Mouse (Mus musculus) kidney, postnatal 4 days (tissue): ENCODE measurements around the gene Copg2.

ENCODE experiments used
- DNase-seq, 2 experiments: peaks; one replicate each; pipeline ENCODE4 v3.0.0; 2021; ENCODE audit warnings: mixed read lengths in 2 of 2

The Copg2 gene

DNA sequence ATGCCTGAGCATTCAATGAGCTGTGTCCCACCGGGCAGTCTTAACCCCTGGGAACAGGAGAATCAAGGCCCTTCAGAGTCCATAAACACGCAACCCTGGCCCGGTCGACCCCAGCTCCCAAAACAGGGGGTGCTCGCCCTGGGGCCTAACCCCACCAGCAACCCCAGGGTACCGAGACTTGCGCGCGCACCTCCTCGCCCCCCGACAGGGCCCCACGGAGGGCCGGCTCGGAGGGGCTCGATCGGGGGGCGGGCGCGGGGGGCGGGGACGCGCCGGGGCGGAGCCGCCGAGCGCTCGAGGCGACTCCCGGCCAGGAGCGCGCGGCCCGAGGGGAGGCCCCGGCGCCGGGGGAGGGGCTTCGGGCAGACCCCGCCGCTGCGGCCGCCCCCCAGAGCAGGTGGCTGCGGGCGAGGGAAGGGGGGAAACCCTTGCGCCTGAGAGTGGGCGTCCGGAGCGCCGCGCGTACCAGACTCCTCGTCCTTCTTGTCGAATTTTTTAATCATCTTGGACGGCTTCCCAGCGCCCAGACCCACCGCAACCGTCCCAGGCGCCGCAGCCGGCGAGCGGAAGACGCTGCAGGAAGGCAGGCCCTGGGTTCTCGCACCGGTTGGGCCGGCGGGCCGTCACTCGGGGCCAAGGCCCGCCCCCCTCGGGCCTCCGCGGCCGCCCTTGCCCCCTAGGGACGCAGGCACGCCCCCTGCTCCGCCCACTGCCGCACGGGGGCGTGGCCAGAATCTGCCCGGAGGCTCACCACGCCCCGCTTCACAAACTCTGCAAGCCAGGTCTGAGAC is at the start of gene Copg2:
TSS of gene Copg2 (minus strand) at position 600 of the 791 bp plus-strand sequence.
- DNase-seq, result peak; percentile 96 to 97

DNA sequence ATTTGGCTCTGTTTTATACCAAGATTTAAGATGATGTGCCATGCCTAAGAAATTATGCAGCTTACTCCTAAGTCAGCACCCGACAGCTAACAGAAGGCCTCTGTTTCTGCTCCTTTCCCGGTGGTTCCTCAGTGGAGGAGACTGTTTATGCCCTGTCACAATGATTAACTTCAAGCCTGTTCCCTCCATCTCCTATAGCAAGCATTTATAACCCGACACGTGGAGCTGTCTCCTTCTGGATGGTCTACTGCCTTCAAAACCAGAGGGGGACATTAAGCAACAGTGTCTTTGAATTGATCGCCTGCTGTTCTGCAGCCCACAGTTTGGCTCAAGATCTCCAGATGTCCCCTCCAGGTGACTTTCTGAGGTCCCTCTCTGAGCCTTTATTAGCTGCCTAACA is 42.7 kb upstream of the Copg2 start:
- no peak for DNase-seq

GRCm38 (mm10) chr6:30922821-30923220 is 26.2 kb upstream of the Copg2 start:
- no peak for DNase-seq

DNA sequence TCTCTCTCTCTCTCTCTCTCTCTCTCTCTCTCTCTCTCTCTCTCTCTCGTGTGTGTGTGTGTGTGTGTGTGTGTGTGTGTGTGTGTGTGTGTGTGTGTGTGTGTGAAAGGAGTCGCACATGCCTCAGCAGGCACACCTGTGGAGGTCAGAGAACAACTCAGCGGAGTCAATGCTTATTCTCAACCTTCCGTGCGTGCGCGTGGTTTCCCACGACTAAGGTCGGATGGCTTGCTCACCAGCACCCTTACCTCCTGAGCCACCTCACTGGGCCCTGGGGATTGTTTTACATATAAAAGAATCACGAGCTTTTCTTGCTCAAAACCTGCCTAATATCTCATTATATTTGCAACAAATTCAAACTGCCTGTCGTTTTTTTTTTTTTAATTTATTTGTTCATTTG is 25.2 kb upstream of the Copg2 start:
- no peak for DNase-seq

GRCm38 (mm10) chr6:30920834-30921675 is 24.5 kb upstream of the Copg2 start:
- peak; percentile 18 to 45 for DNase-seq

GRCm38 (mm10) chr6:30915473-30915872 is 18.9 kb upstream of the Copg2 start, which contains the start of gene Tsga13:
Gene Tsga13 (minus strand): TSS chr6:30915573.
- DNase-seq, result no peak

- no peak for DNase-seq
Observed at GRCm38 (mm10) chr6:30907970-30908369, 11.4 kb upstream of the Copg2 start.

DNA sequence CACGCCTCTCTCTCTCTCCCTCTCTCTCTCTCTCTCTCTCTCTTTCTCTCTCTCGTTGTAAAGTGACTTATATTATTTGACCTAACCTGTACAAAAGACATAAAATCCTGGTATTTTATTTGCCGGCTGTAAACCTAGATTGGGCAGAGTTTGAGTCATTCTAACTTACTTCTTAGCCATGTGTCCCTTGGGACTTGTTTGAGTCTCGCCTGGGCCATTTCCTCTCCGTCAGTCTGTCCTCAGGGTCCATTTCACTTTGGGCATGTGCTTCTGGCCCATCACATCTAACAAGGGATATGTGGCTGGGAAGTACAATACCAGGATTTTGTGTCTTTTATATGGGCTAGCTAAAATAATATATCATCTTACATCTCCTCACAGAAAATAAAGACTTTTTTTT is 8.3 kb upstream of the Copg2 start:
- no peak for DNase-seq

- no peak for DNase-seq
Observed at GRCm38 (mm10) chr6:30904033-30904432, 7.4 kb upstream of the Copg2 start.

GRCm38 (mm10) chr6:30897520-30897919 is 926 bp upstream of the Copg2 start:
- DNase-seq, result no peak

DNA sequence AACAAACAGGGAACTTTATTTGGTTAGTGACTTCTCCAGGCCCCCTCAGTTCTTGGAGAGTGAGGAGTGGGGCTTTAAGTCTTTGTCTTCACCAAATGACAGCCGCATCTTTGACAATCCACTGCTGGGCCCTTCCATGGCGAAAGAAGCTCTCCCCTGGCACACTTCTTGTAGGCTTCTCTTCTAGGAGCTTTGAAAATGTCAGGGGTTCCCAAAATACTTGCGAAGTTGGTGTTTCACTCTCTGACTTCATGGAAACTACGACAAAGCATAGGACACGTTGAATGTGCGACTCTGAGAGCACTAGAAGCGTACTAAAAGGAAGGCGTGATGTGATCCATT is 363 bp upstream of the Copg2 start:
- no peak for DNase-seq

DNA sequence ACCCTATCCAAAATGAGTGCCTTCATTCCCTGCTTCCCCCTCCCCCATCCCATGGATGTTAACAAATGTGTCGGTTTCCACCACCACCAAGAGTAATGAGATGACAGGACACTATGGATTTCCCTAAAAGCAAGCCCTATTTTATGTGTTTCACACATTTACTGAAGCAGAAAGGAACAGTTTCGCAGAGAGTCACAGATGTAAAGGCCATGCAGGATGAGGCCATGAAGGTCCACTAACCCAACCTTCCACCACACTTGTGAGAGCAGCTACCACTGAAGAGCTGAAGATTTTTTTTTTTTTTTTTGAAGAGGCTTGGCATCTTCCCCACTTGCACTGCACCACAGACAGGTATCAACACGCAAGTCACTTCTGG is 787 bp downstream of the Copg2 start:
- no peak for DNase-seq

GRCm38 (mm10) chr6:30893081-30893480 is 3.5 kb downstream of the Copg2 start:
- DNase-seq, result no peak

GRCm38 (mm10) chr6:30891761-30892160 is 4.8 kb downstream of the Copg2 start:
- no peak for DNase-seq

GRCm38 (mm10) chr6:30884856-30885255 is 11.7 kb downstream of the Copg2 start:
- DNase-seq, result no peak

DNA sequence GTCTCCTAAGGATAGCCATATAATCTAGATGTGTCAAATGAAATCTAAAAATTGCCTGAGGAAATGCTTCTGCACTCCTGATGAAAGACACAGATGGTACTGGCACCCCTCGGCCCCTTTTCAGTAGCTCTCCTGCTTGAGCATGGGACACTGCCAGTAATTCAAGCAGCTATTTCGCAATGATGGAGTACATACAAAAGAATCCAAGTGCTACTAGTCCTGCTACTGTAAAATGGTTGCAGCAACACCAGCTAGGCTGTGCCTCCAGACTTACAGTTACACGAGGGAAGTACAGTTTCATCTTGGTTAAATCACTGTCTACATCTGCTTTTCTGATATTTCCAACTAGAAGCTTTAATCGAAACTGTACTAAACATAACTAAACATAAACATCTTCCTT is 13.1 kb downstream of the Copg2 start:
- DNase-seq, result no peak

GRCm38 (mm10) chr6:30876661-30877060 is 19.9 kb downstream of the Copg2 start:
- DNase-seq, result no peak

DNA sequence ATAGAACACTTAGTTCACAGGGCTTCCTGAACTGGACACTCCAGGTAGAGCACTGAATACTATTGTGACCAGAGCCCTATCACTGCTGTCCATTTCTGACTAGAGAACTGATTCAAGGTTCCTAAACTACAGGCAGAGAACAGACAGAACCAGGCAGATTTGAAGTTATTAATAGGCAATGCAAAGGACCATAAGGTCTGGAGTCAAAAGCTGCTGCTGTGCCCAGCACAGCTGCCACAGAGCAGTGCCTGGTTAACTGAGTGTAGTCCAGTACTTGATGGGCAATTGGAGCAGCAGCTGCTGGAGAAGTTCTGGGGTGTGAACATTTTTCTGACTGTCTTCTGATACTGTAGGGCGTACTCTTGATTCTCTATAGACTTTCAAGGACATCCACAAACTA is 30.1 kb downstream of the Copg2 start:
- no peak for DNase-seq

DNA sequence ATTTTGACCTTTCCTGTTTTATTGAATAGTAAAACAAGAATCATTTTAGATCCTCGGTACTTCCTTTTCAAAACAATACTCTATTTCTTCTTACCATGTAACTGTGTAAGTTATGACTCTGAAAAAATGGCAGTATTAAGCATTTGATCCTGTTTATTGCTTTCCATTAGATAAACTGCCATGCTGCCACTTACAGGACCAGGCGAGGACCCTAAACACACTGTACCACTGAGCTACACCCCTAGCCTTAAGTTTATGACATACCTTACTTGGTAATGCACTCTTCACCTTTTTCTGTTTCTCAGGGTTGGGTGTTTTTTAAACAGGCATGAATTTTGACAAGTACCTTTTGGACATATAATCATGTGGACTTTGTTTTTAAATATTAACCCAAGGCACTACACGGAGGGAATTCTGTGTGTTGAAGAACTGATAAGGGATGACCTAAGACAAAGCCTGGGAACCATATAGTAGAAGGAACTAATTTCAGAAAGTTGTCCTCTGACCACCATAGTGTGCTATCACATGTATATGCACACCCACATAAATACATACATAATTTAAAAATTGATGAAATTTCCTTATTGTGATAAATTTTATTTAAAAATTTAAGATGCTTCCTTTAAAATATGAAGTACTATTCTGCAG is 31.4 kb downstream of the Copg2 start:
- no peak for DNase-seq

GRCm38 (mm10) chr6:30855956-30856355 is 40.6 kb downstream of the Copg2 start:
- no peak for DNase-seq

GRCm38 (mm10) chr6:30855205-30855604 is 41.4 kb downstream of the Copg2 start:
- no peak for DNase-seq

DNA sequence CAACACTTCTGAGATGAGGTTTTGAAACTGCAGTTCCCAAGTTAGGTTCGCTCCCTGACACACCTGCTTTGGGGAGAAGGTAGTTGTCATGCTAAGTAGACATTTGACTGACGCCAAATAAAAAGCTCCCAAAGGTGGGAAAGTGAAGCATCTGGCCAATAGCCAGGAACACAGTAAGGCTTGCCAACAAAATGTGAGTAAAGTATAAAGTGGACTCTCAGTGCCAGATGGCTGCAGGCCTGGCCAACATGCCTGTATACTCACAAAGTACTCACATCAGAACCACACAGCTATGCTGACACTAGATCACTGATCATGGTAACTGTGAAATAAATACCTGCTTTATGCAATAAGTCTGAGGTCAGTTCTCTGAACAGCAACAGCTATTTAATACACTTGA is 46.8 kb downstream of the Copg2 start:
- peak in 1 of 2 experiments; percentile 5 for DNase-seq

GRCm38 (mm10) chr6:30832241-30832640 is 64.4 kb downstream of the Copg2 start:
- no peak for DNase-seq

- no peak for DNase-seq
Observed at GRCm38 (mm10) chr6:30813626-30814025, 83.0 kb downstream of the Copg2 start.
